Mouse (Mus musculus): ENCODE results near the gene Epop. TPM values are rescaled to one million over a fixed set of nuclear protein-coding genes. Genes with fewer than 3 reads are reported as not detected.

Epop gene
- polyA plus RNA-seq, 1 experiment from 2014 or later = 1.2 TPM

DNA sequence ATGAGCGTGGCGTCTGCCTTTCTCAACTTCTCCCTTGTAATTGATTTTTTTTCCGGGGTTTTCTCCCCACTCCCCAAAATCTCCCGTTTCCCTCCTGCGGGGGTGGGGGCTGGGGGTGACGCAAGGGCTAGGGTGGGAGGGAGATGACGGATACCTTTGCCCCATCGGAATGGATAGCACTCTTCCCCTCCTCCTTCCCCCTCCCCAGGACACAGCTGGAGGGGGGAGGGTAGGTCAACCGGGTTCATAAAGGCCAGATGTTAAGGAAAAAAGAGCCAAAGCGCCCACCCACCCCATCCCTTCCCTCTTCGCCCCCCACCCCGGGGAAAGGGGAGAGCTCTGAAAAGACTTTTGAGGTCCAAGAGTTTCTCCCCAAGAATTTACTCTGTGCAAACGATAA is 3.1 kb downstream of the Epop start:
- Histone ChIP-seq H3K27ac (ENCODE audit: low read depth, low read length) (no peak overlapping the region), H3K36me3 (ENCODE audit: control insufficient read depth, insufficient read depth, low read length) (no peaks in the 10 kb centered on the region), H3K9me3 (ENCODE audit: control insufficient read depth, low read length) (no peaks in the 10 kb centered on the region), H3K9ac (ENCODE audit: low read depth, low read length) (no peak overlapping the region), H3K4me1 (ENCODE audit: control insufficient read depth, insufficient read depth, low read depth, low read length) (peaks cover 24% of the 10 kb centered on the region), H3K4me3 (ENCODE audit: low read length) (no peak overlapping the region), H3K27me3 (replicated peaks; ENCODE audit: control insufficient read depth, insufficient read depth, low read length) (peaks cover 53% of the 10 kb centered on the region), H3K4me2 (ENCODE audit: low read length) (no peak overlapping the region)
- no peak for ATAC-seq
- WGBS = 13% methylated on average over 13 of the region's 13 CpGs

GRCm38 (mm10) chr11:97625551-97625950 is 4.0 kb downstream of the Epop start:
- WGBS = 78% methylated on average over 5 of the region's 5 CpGs
- Histone ChIP-seq H3K4me3 (ENCODE audit: low read length) (no peak overlapping the region), H3K27ac (ENCODE audit: low read depth, low read length) (no peak overlapping the region), H3K9me3 (ENCODE audit: control insufficient read depth, low read length) (no peaks in the 10 kb centered on the region), H3K36me3 (ENCODE audit: control insufficient read depth, insufficient read depth, low read length) (no peaks in the 10 kb centered on the region), H3K27me3 (replicated peaks; ENCODE audit: control insufficient read depth, insufficient read depth, low read length) (peaks cover 44% of the 10 kb centered on the region), H3K4me2 (ENCODE audit: low read length) (no peak overlapping the region), H3K4me1 (ENCODE audit: control insufficient read depth, insufficient read depth, low read depth, low read length) (peaks cover 24% of the 10 kb centered on the region), H3K9ac (ENCODE audit: low read depth, low read length) (no peak overlapping the region)
- ATAC-seq = no peak

- H3K4me3 ChIP-seq (ENCODE audit: low read length) = no peak overlapping the region
- H3K9me3 ChIP-seq (ENCODE audit: control insufficient read depth, low read length) = no peaks in the 10 kb centered on the region
- ATAC-seq = no peak
- H3K27me3 ChIP-seq (replicated peaks; ENCODE audit: control insufficient read depth, insufficient read depth, low read length) = peaks cover 27% of the 10 kb centered on the region
- peaks cover 8% of the 10 kb centered on the region for H3K4me1 ChIP-seq (ENCODE audit: control insufficient read depth, insufficient read depth, low read depth, low read length)
- no peak overlapping the region for H3K27ac ChIP-seq (ENCODE audit: low read depth, low read length)
- no peak overlapping the region for H3K9ac ChIP-seq (ENCODE audit: low read depth, low read length)
- H3K4me2 ChIP-seq (ENCODE audit: low read length) = no peak overlapping the region
- no peaks in the 10 kb centered on the region for H3K36me3 ChIP-seq (ENCODE audit: control insufficient read depth, insufficient read depth, low read length)
- 70% methylated on average over 9 of the region's 9 CpGs for WGBS
Observed at GRCm38 (mm10) chr11:97623166-97623565, 6.3 kb downstream of the Epop start.

DNA sequence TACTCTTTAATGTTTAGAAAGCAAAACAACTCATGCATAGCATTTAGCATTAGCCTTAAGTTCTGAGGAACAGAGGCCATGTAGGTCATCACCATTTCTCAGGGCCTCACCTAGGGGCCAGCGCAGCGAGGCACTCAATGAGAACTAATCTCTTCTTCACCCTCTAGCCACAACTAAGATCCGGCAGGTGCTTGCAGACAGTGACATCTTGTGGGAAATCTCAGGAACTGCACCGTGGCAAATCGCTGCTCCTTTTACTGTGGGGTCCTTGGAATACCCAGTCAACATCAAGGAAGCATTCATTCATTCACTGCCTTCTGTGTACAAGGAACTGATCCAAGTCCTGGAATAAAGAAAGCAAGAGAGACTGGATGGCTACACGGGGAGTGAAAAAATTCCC is 7.1 kb downstream of the Epop start:
- no peak overlapping the region for H3K4me3 ChIP-seq (ENCODE audit: low read length)
- peak; percentile 67 for ATAC-seq
- H3K9ac ChIP-seq (ENCODE audit: low read depth, low read length) = no peak overlapping the region
- H3K36me3 ChIP-seq (ENCODE audit: control insufficient read depth, insufficient read depth, low read length) = no peaks in the 10 kb centered on the region
- WGBS = 1% methylated on average over 6 of the region's 6 CpGs
- H3K4me2 ChIP-seq (ENCODE audit: low read length) = no peak overlapping the region
- H3K27me3 ChIP-seq (replicated peaks; ENCODE audit: control insufficient read depth, insufficient read depth, low read length) = peaks cover 20% of the 10 kb centered on the region
- peaks cover 2% of the 10 kb centered on the region; the same call in 1 of the 2 replicates for H3K4me1 ChIP-seq (ENCODE audit: control insufficient read depth, insufficient read depth, low read depth, low read length)
- no peak overlapping the region for H3K27ac ChIP-seq (ENCODE audit: low read depth, low read length)
- no peaks in the 10 kb centered on the region for H3K9me3 ChIP-seq (ENCODE audit: control insufficient read depth, low read length)

DNA sequence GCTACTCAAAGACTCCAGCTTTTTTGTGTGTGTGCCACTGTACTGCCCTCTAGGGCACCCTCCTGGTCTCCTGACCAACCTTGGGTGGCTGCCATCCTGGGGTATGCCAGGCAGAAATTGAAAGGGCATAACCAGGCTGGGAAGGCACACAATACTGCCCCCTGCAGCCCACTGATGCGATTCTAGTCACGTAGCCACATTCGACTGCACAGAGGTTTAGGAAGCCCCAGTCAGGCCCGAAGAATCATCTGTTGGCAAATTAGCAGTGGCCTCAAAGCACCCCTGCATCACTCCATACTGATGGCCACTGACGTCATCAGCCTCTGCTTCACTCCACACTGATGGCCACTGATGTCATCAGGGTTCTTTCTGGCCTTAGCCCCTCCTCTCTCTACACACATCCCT is 10.1 kb downstream of the Epop start:
- H3K4me1 ChIP-seq (ENCODE audit: control insufficient read depth, insufficient read depth, low read depth, low read length) = no peaks in the 10 kb centered on the region
- H3K27ac ChIP-seq (ENCODE audit: low read depth, low read length) = no peak overlapping the region
- H3K4me2 ChIP-seq (ENCODE audit: low read length) = no peak overlapping the region
- 25% methylated on average over 5 of the region's 5 CpGs for WGBS
- H3K9ac ChIP-seq (ENCODE audit: low read depth, low read length) = no peak overlapping the region
- ATAC-seq = peak; percentile 83
- no peak overlapping the region for H3K4me3 ChIP-seq (ENCODE audit: low read length)
- H3K9me3 ChIP-seq (ENCODE audit: control insufficient read depth, low read length) = no peaks in the 10 kb centered on the region
- H3K36me3 ChIP-seq (ENCODE audit: control insufficient read depth, insufficient read depth, low read length) = no peaks in the 10 kb centered on the region
- H3K27me3 ChIP-seq (replicated peaks; ENCODE audit: control insufficient read depth, insufficient read depth, low read length) = peaks cover 7% of the 10 kb centered on the region

- WGBS = 58% methylated on average over 11 of the region's 11 CpGs
- Histone ChIP-seq H3K36me3 (ENCODE audit: control insufficient read depth, insufficient read depth, low read length) (no peaks in the 10 kb centered on the region), H3K27ac (ENCODE audit: low read depth, low read length) (no peak overlapping the region), H3K4me1 (ENCODE audit: control insufficient read depth, insufficient read depth, low read depth, low read length) (no peaks in the 10 kb centered on the region), H3K4me2 (ENCODE audit: low read length) (no peak overlapping the region), H3K4me3 (ENCODE audit: low read length) (no peak overlapping the region), H3K9ac (ENCODE audit: low read depth, low read length) (no peak overlapping the region), H3K9me3 (ENCODE audit: control insufficient read depth, low read length) (no peaks in the 10 kb centered on the region), H3K27me3 (replicated peaks; ENCODE audit: control insufficient read depth, insufficient read depth, low read length) (peaks cover 7% of the 10 kb centered on the region; the same call in 1 of the 2 replicates)
- no peak for ATAC-seq
Observed at GRCm38 (mm10) chr11:97618368-97618767, 11.1 kb downstream of the Epop start.

DNA sequence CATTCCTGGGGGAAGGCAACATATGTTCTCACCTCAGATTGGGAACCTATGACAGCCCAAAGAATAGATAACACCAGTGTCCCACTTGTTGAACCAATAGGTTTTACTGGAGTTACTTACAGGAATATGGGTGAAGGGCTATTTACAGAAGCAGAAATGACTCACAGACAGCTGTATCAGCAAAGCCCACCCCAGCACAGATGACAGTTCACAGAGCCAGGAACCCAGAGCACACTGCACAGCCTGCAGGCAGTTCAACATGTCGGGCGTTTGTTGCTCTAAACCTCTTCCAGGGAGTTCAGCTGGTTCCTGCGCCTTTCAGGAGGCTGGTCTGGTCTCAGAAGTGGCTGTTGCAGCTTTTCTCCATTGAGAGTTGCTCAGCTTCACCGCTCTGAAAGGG is 14.2 kb downstream of the Epop start:
- WGBS = 83% methylated on average over 4 of the region's 4 CpGs
- Histone ChIP-seq H3K27me3 (replicated peaks; ENCODE audit: control insufficient read depth, insufficient read depth, low read length) (peaks cover 7% of the 10 kb centered on the region; the same call in 1 of the 2 replicates), H3K36me3 (ENCODE audit: control insufficient read depth, insufficient read depth, low read length) (no peaks in the 10 kb centered on the region), H3K27ac (ENCODE audit: low read depth, low read length) (no peak overlapping the region), H3K9me3 (ENCODE audit: control insufficient read depth, low read length) (no peaks in the 10 kb centered on the region), H3K4me2 (ENCODE audit: low read length) (no peak overlapping the region), H3K4me3 (ENCODE audit: low read length) (no peak overlapping the region), H3K4me1 (ENCODE audit: control insufficient read depth, insufficient read depth, low read depth, low read length) (no peaks in the 10 kb centered on the region), H3K9ac (ENCODE audit: low read depth, low read length) (no peak overlapping the region)
- ATAC-seq = no peak

DNA sequence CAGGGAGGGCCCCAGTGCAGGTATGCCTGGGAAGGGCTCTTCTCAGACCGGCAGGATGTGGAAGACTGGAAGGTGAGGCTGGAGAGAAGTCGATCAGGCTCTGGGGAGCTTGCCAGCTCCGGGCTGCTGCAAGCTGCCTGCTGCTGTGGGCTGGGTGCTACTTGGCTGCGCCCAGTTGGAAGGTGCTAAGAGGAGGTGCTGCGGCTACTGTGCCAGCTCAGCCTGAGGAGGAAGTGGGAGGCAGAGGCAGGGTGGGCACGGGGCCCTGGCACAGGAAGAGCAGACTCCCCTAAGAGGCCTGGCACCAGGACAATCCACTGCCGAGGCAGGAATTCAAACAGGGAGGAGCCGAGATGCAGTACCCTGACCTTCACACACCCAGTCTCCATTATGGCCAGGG is 18.4 kb downstream of the Epop start:
- 69% methylated on average over 8 of the region's 8 CpGs for WGBS
- H3K4me3 ChIP-seq (ENCODE audit: low read length) = no peak overlapping the region
- ATAC-seq = no peak

GRCm38 (mm10) chr11:97609743-97610142 is 19.8 kb downstream of the Epop start:
- no peak overlapping the region for H3K9ac ChIP-seq (ENCODE audit: low read depth, low read length)
- WGBS = 91% methylated on average over 13 of the region's 13 CpGs
- no peak for ATAC-seq
- no peak overlapping the region for H3K4me2 ChIP-seq (ENCODE audit: low read length)
- no peaks in the 10 kb centered on the region for H3K9me3 ChIP-seq (ENCODE audit: control insufficient read depth, low read length)
- no peaks in the 10 kb centered on the region for H3K27me3 ChIP-seq (replicated peaks; ENCODE audit: control insufficient read depth, insufficient read depth, low read length)
- no peaks in the 10 kb centered on the region for H3K4me1 ChIP-seq (ENCODE audit: control insufficient read depth, insufficient read depth, low read depth, low read length)
- no peaks in the 10 kb centered on the region for H3K36me3 ChIP-seq (ENCODE audit: control insufficient read depth, insufficient read depth, low read length)
- no peak overlapping the region for H3K27ac ChIP-seq (ENCODE audit: low read depth, low read length)
- H3K4me3 ChIP-seq (ENCODE audit: low read length) = no peak overlapping the region

More for the DNA sequence above, 18.4 kb downstream of the Epop start:
- Histone ChIP-seq H3K9ac (ENCODE audit: low read depth, low read length) (no peak overlapping the region; the same call in 1 of the 2 replicates), H3K9me3 (ENCODE audit: control insufficient read depth, low read length) (no peaks in the 10 kb centered on the region), H3K4me2 (ENCODE audit: low read length) (no peak overlapping the region), H3K36me3 (ENCODE audit: control insufficient read depth, insufficient read depth, low read length) (no peaks in the 10 kb centered on the region), H3K4me1 (ENCODE audit: control insufficient read depth, insufficient read depth, low read depth, low read length) (no peaks in the 10 kb centered on the region), H3K27ac (ENCODE audit: low read depth, low read length) (no peak overlapping the region), H3K27me3 (replicated peaks; ENCODE audit: control insufficient read depth, insufficient read depth, low read length) (0 out of 2 replicates have a peak, but pooled peaks cover 3% of the 10 kb centered on the region)

GRCm38 (mm10) chr11:97608933-97609332 is 20.6 kb downstream of the Epop start:
- no peaks in the 10 kb centered on the region for H3K36me3 ChIP-seq (ENCODE audit: control insufficient read depth, insufficient read depth, low read length)
- H3K4me2 ChIP-seq (ENCODE audit: low read length) = no peak overlapping the region
- no peak for ATAC-seq
- no peaks in the 10 kb centered on the region for H3K4me1 ChIP-seq (ENCODE audit: control insufficient read depth, insufficient read depth, low read depth, low read length)
- WGBS = 70% methylated on average over 4 of the region's 4 CpGs
- H3K4me3 ChIP-seq (ENCODE audit: low read length) = no peak overlapping the region
- no peak overlapping the region for H3K9ac ChIP-seq (ENCODE audit: low read depth, low read length)
- no peak overlapping the region for H3K27ac ChIP-seq (ENCODE audit: low read depth, low read length)
- H3K27me3 ChIP-seq (replicated peaks; ENCODE audit: control insufficient read depth, insufficient read depth, low read length) = no peaks in the 10 kb centered on the region
- H3K9me3 ChIP-seq (ENCODE audit: control insufficient read depth, low read length) = no peaks in the 10 kb centered on the region

Measured in hindbrain, embryonic 16.5 days (tissue).